In the genomic region with DNA sequence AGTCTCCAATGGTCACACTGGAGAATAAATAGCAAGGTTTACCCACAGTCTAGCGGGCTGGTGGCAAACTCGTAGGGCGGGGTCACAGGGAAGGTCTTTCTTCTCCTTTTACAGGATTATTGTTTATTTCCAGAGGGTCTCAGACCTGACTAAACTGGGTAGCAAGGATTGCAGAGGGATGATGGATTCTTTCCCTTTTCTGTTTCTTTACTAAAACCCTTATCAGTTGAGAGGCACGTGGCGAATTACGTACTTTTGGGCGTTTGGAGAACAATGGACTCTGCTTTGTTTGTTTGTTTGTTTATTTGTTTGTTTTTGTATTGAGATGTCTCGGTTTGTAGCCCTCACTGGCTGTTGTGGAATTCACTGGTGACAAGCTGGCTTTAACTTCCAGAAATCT, we compare ENCODE assay signal across 9 mouse cellular contexts. TPM values are rescaled to one million over a fixed set of nuclear protein-coding genes. Genes with fewer than 3 reads are reported as not detected.
DNase-seq lines count a peak whose midpoint lies in the region; ATAC-seq and TF ChIP-seq lines count a peak whose summit lies in the region.
"Had no signal": no experiment of that assay in that cellular context is flagged by ENCODE, and none has a peak within 500 bp of the region (broad histone marks: within the 10 kb centered on the region; RNA-seq: fewer than 3 reads in every experiment).

No protein-coding gene starts in this region.

- no peak for ATAC-seq in kidney, embryonic 16.5 days (ENCODE audit: low FRiP score, low TSS enrichment)
- peak; percentile 27 for ATAC-seq in hindbrain, postnatal 0 days

- H3K4me1 ChIP-seq in kidney, embryonic 16.5 days (ENCODE audit: insufficient read depth, low read length) = peaks cover 6% of the 10 kb centered on the region; the same call in 1 of the 2 replicates
- H3K4me1 ChIP-seq in hindbrain, postnatal 0 days (ENCODE audit: insufficient read depth, low read length) = 0 out of 2 replicates have a peak, but pooled peaks cover 7% of the 10 kb centered on the region
- H3K4me1 ChIP-seq in thymus, adult 2 months (replicated peaks; ENCODE audit: control insufficient read depth, insufficient read depth, low read length) = 0 out of 2 replicates have a peak, but pooled peaks cover 7% of the 10 kb centered on the region

- no peak for TF ChIP-seq CTCF in hindbrain, postnatal 0 days (IDR thresholded peaks at IDR 0.05; ENCODE audit: low read depth)
- no peak for TF ChIP-seq CTCF in thymus, adult 2 months (IDR thresholded peaks at IDR 0.05; ENCODE audit: borderline replicate concordance, control insufficient read depth, extremely low read depth, insufficient read depth, low read length, poor library complexity)

- peak overlapping the region; percentile 19 for H3K9ac ChIP-seq in kidney, embryonic 16.5 days (replicated peaks; ENCODE audit: low read length)
- peak overlapping the region; percentile 22 for H3K9ac ChIP-seq in hindbrain, postnatal 0 days (replicated peaks; ENCODE audit: low read length)

- WGBS in kidney, embryonic 16.5 days = 9% methylated on average over 8 of the region's 8 CpGs
- 6% methylated on average over 8 of the region's 8 CpGs for WGBS in hindbrain, postnatal 0 days
- 3% methylated on average over 8 of the region's 8 CpGs for WGBS in thymus, adult 2 months

- H3ac ChIP-seq in myocyte (ENCODE audit: control insufficient read depth, insufficient read length) = no peak overlapping the region

- H3K4me2 ChIP-seq in kidney, embryonic 16.5 days (replicated peaks; ENCODE audit: low read depth, low read length) = peak overlapping the region; percentile 58
- peak overlapping the region; percentile 63 for H3K4me2 ChIP-seq in hindbrain, postnatal 0 days (ENCODE audit: low read depth, low read length)
- peak overlapping the region; percentile 93 for H3K4me2 ChIP-seq in myocyte (ENCODE audit: low read depth)

- H3K36me3 ChIP-seq in kidney, embryonic 16.5 days (ENCODE audit: insufficient read depth, low read length) = no peaks in the 10 kb centered on the region
- no peaks in the 10 kb centered on the region for H3K36me3 ChIP-seq in hindbrain, postnatal 0 days (ENCODE audit: insufficient read depth, low read length)
- no peaks in the 10 kb centered on the region for H3K36me3 ChIP-seq in myocyte (ENCODE audit: control insufficient read depth, insufficient read depth)
- H3K36me3 ChIP-seq in thymus, adult 2 months (ENCODE audit: control insufficient read depth, insufficient read depth, low read length) = no peaks in the 10 kb centered on the region

- no peak for DNase-seq in kidney, postnatal 14 days
- DNase-seq in cerebellum, postnatal 36 days = peak; percentile 7 to 24
- peak; percentile 1 for DNase-seq in hindbrain, postnatal 0 days (ENCODE audit: low spot score)
- no peak for DNase-seq in urinary bladder, postnatal 4 days (ENCODE audit: low spot score in 2 of 2)
- DNase-seq in thymus, adult 2 months = no peak
- DNase-seq in thymus, postnatal 36 days = no peak

- H3K27ac ChIP-seq in kidney, embryonic 16.5 days (ENCODE audit: low read length) = no peak overlapping the region
- no peak overlapping the region for H3K27ac ChIP-seq in hindbrain, postnatal 0 days
- no peak overlapping the region for H3K27ac ChIP-seq in thymus, adult 2 months (ENCODE audit: control insufficient read depth, insufficient read depth, low read length)

- 0 out of 2 replicates have a peak, but pooled peaks cover 2% of the 10 kb centered on the region for H3K27me3 ChIP-seq in kidney, embryonic 16.5 days (ENCODE audit: insufficient read depth, low read length)
- H3K27me3 ChIP-seq in hindbrain, postnatal 0 days (ENCODE audit: insufficient read depth, low read length) = no peaks in the 10 kb centered on the region
- H3K27me3 ChIP-seq in myocyte (ENCODE audit: control insufficient read depth, insufficient read depth, insufficient read length) = no peaks in the 10 kb centered on the region
- peaks cover 18% of the 10 kb centered on the region for H3K27me3 ChIP-seq in thymus, adult 2 months (ENCODE audit: control insufficient read depth, insufficient read depth, low read length)

- H3K4me3 ChIP-seq in kidney, embryonic 16.5 days (ENCODE audit: low read length) = peak overlapping the region; percentile 49
- peak overlapping the region; percentile 46 for H3K4me3 ChIP-seq in hindbrain, postnatal 0 days (ENCODE audit: low read length)
- H3K4me3 ChIP-seq in myocyte = peak overlapping the region; percentile 25
- H3K4me3 ChIP-seq in thymus, adult 2 months (ENCODE audit: control insufficient read depth, insufficient read depth, low read length) = no peak overlapping the region

- H3K9me3 ChIP-seq in kidney, embryonic 16.5 days (ENCODE audit: low read length) = no peaks in the 10 kb centered on the region
- H3K9me3 ChIP-seq in hindbrain, postnatal 0 days (ENCODE audit: low read length) = no peaks in the 10 kb centered on the region

- no peaks in the 10 kb centered on the region for H3K79me2 ChIP-seq in myocyte (ENCODE audit: control insufficient read depth, insufficient read depth)

- no peak for TF ChIP-seq POLR2A in myocyte (IDR thresholded peaks at IDR 0.05; ENCODE audit: insufficient read length, low read depth)
- TF ChIP-seq POLR2A in thymus, adult 2 months (IDR thresholded peaks at IDR 0.05; ENCODE audit: control insufficient read depth, extremely low read depth, insufficient read depth, low read length, poor library complexity) = no peak

TF ChIP-seq in myocyte, 11 proteins besides CTCF, POLR2A, EP300 and RAD21:
- TF ChIP-seq MAX (IDR thresholded peaks at IDR 0.05; ENCODE audit: low read depth) (no peak), TCF3 (IDR thresholded peaks at IDR 0.05; ENCODE audit: insufficient read length, low read depth) (no peak), POLR2AphosphoS2 (IDR thresholded peaks at IDR 0.05; ENCODE audit: insufficient read length, low read depth) (no peak), E2F4 (IDR thresholded peaks at IDR 0.05; ENCODE audit: insufficient read depth) (no peak), USF1 (IDR thresholded peaks at IDR 0.05; ENCODE audit: low read depth) (no peak), MYOD1 (IDR thresholded peaks at IDR 0.05; ENCODE audit: control insufficient read depth in 1 of 3, insufficient read length in 2 of 3, low read depth in 2 of 3) (no peak), REST (IDR thresholded peaks at IDR 0.05; ENCODE audit: insufficient read depth, insufficient read length) (no peak), TCF12 (IDR thresholded peaks at IDR 0.05; ENCODE audit: insufficient read depth, poor library complexity, severe bottlenecking) (no peak)

RNA-seq across cellular contexts. Expression of a gene that starts 13.5 kb away (rescaled TPM):
- polyA plus RNA-seq in kidney, embryonic 16.5 days (2015; fragmentation: Nextera tagmentation; extraction: Ambion mirVana) = not detected in 2 replicates
- total RNA-seq in hindbrain, postnatal 0 days (2014; rRNA removed) = not detected in 2 replicates
- polyA plus RNA-seq in hindbrain, postnatal 0 days (2015; fragmentation: Nextera tagmentation; extraction: Ambion mirVana) = not detected in 2 replicates
- not detected for polyA plus RNA-seq in myocyte (2012; fragmentation: generic; extraction: Trizol)
- polyA plus RNA-seq in thymus, adult 2 months (2012; rRNA removed) = not detected in 2 replicates
- total RNA-seq: neutrophil, adult 5-6 weeks had no signal

RNA-seq across cellular contexts. Expression of a gene that starts 32.8 kb away (rescaled TPM):
- polyA plus RNA-seq in kidney, embryonic 16.5 days (2015; fragmentation: Nextera tagmentation; extraction: Ambion mirVana) = 10.7 and 11.8 TPM in 2 replicates
- total RNA-seq in hindbrain, postnatal 0 days (2014; rRNA removed) = 0.32 and 0.84 TPM in 2 replicates
- 0.59 and 0.61 TPM in 2 replicates for polyA plus RNA-seq in hindbrain, postnatal 0 days (2015; fragmentation: Nextera tagmentation; extraction: Ambion mirVana)
- not detected for polyA plus RNA-seq in myocyte (2012; fragmentation: generic; extraction: Trizol)
- polyA plus RNA-seq in thymus, adult 2 months (2012; rRNA removed) = 0.36 and 0.38 TPM in 2 replicates
- total RNA-seq: neutrophil, adult 5-6 weeks had no signal

Comparison
In these comparisons a context has a peak if more than half of its experiments do, and no peak if none do; other contexts are left out.
1. DNase-seq: peak in cerebellum, postnatal 36 days (2 of 2) and hindbrain, postnatal 0 days (single experiment); none in kidney, postnatal 14 days (single experiment), urinary bladder, postnatal 4 days (0 of 2), thymus, adult 2 months (single experiment) and thymus, postnatal 36 days (0 of 2).
2. Peak in every context shown above with its lines, with median percentiles within 50 percentile points of each other: H3K4me2 ChIP-seq.